Mouse (Mus musculus): ENCODE results near the gene Hadha.

Gene Hadha

DNA sequence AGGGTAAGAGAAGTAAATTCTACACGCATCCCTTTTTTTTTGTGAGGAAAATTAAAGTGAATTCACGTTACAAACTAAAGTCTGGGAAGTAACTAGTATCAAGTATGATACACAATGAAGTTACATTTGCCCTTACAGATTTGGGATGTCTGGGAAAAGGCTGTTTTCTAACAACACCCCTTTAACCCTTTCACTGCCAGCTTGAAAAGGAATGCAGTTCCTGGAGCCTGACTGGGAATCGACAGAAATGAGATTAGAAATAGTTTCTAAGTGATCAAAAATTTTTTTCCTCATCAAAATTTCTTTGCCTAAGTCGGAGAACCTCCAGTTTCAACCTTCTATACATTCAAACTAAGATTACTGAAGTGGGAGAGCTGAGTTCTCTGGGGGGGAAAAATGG lies 949 bp downstream of the Hadha start:
- DNase-seq (ENCODE audit: low read depth, low spot score) = no peak

DNA sequence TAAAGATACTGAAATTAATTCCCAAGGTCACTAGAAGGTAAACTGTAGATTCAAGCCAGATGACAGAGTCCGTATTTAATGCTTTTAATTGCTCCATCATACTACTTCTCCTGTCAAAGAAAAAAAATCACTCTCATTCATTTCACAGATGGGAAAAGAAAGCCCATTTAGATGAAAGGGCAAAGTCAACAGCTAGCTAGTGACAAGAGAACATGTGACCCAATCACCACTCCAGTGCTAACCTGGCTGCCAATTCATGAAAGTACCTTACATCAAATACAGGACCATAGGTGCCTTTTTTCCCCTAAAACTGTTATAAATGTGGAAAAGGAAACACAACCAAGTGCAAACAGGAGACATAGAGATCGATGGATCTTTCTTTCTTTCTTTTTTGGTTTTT lies 1.7 kb downstream of the Hadha start:
- DNase-seq (ENCODE audit: low read depth, low spot score) = no peak

DNA sequence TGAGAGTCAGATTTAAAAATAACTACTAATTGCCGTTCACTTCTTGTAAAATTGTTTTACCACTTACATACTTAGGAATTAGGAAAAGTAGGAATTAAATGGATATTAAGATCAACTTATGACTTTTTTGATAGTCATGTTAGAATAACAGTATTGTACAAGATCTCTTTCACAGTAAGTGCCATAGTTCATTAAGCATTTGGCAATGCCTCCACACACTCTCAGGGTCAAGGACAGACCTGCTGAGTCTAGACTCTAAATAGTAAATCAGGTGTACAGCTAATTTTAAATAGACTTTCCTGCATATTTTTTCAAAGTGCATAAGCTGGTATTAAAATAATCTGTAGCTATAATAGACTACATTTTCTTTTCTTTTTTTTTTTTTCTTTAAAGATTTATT lies 2.5 kb downstream of the Hadha start:
- no peak for DNase-seq (ENCODE audit: low read depth, low spot score)

DNA sequence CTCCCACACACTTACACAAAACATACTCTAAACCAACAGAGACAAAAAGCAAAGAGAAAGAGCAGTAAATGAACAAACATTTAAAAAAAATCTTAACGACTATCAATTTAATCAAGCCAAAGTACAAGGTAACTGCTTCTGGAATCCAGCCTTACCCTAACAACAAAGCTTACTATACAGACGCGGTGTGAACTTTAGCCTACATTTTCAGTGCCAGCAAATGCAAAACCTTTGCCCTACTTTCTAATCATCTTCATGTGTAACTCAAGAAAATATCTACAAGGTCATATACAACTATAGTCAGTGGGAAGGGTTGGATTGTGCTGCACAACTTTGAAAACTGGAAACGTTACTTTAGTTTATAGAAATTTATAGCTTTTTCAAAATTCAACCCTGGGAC lies 3.0 kb downstream of the Hadha start:
- no peak for DNase-seq (ENCODE audit: low read depth, low spot score)

DNA sequence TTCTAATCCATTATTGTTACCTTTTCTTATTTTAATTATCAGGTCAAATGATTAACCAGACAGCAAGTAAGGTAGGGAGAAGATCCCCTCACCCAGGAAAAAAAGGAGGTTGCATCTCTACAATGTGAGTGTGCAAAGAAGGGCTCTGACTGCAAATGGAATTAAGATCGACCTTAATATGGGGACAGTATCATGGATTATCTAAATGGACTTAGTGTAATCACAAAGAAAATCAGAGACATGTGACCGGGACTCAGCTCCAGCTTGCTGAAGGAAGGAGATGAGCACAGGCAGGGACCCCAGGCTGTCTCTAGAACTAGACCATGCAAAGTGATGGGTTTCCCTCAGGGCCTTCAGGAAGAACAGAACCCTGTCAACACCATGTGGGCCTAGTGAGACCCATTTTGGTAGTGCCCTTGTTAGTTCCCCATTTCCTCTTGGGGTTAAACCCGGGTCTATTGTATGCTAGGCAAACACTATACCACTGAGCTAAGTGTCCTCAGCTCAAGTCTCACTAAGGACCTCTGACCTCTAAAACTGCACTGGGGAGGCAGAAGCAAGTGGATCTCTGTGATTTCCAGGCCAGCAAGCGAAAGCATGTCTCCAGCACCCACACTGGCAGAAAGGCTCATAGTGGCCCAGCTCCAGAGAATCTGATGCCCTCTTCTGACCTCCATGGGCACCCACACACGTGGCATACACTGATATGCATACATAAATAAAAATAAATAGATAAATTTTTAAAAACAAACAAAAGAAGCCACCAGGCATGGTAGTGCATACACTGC lies 6.6 kb downstream of the Hadha start:
- DNase-seq (ENCODE audit: low read depth, low spot score) = no peak

DNA sequence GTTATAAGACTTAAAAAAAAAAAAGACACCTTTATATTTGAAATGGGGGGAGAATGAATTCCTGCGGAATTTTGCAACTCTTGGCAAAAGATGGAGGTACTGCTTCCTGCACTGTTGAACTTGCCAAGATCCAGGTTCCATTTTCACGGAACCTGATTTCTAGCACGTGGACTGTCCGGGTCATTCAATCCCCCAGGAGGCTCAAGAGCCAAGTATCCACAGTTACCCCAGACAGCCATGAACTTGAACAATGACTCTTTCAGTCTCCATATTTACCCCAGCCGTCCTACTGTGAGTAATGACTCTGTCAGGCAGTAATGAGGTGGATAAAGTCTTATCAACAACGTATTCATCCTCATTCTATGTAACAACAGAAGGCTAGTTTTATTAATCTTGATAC lies 8.4 kb downstream of the Hadha start:
- no peak for DNase-seq (ENCODE audit: low read depth, low spot score)

DNA sequence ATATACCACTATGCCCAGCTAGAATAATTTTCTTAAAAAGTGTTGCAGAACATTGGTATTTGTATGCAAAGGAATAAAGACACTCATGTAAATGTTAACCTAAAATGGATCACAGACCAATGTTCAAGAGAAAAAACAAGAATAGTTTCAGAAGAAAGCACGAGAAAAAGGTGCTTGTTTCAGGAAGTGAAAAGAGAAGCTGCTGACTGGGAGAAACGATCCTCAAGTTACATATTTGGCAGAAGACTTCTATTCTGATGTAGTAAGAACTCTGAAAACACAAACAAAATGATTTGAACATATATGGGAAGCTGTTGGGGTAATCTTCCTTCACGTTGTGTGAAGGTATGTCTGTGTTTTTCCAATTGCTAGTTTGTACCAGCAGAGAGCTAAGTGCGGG lies 16.8 kb downstream of the Hadha start:
- no peak for DNase-seq (ENCODE audit: low read depth, low spot score)

DNA sequence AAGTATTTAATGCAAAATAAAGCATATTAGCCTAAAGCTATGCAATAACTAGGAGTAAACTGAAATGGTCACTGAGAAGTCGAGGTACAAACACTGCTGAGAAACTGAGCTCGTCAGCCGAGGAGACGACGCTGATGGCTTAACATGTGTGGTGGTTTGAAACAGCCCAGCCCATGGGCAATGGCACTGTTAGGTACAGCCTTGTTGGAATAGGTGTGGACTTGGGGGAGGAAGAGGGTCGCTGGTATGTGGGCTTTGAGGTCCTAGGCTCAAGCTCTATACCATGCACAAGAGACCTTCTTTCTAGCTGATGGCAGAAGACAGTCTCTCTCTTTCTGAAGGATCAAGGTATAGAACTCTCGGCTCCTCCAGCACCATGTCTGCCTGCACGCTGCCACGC lies 17.7 kb downstream of the Hadha start:
- DNase-seq (ENCODE audit: low read depth, low spot score) = no peak

DNA sequence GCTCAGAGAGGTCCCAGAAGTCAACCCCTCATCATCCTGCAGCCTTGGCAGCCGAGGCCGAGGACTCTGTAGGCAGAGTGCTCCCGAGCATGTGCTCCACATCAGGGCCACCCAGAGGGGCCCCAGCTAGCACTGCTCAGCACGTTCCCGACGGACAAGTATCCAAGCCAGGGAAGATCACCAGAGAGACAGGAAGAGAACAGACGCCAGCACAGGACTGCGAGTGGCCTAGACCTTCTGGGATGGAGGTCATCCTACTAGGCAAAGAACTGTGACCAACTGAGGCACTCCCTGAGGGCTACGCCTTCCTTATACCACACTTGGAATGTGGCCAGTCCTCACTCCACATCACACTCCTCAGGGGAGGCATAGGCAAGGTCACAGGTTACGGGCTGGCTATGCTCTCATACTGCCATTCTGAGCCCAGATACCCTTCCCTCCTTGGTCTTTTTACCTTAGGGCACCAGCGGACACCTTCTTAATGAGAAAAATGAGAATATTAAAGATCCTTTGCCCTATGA lies 19.2 kb downstream of the Hadha start:
- no peak for DNase-seq (ENCODE audit: low read depth, low spot score)

DNA sequence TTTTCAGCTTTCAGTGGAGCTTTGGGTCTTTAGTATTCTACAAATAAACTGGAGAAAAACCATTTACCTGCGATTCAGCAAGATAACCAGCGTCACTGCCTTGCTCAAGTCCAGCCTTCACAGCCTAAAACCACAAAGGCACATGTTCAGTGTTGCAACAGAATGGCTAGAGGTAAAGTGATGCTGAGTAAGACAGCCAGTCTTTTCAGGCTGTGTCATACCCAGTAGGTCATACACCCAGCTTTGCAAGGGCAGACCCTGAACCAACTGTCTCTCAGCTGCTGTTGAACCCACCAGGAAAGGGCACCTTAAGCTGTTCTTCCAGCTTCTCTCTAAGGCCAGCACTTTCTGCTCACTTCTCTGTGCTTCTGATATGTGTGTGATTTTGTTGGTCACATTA lies 22.8 kb downstream of the Hadha start:
- no peak for DNase-seq (ENCODE audit: low read depth, low spot score)

DNA sequence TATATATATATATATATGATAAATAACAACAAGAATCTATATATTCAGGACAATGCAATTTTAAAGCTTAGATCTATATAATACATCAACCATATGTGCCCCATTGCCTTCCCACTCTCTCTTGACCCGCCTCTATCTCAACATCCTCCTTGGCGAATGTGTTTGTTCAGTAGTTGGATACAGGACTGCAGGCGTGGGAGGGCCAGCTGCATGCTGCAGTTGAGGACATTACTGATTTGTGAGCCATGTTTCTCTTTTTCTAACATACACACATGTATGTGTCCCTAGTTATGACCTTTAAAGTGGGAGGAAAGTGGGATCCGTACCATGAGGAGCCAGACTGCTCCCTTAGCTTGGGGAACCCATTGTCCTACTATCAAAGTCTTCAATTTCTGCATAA lies 23.7 kb downstream of the Hadha start:
- no peak for DNase-seq (ENCODE audit: low read depth, low spot score)

DNA sequence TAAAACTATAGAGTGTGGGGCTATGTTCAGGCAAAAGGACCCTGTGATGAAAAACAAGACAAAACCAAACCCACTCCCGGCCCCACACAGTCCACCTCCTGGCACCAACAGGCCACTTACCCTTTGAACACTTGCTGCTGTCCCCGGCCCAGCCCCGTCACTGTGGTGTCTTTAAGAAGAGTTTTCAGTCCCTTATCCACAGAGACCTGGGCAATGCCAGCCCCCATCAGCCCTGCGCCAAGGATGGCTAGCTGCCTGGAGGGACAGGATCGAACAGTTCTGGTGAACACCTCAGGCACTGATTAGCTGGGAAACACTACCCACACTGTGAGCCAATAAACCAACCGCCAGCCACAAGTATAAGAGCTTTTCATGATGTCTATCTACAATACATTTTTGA lies 26.3 kb downstream of the Hadha start:
- DNase-seq (ENCODE audit: low read depth, low spot score) = no peak

DNA sequence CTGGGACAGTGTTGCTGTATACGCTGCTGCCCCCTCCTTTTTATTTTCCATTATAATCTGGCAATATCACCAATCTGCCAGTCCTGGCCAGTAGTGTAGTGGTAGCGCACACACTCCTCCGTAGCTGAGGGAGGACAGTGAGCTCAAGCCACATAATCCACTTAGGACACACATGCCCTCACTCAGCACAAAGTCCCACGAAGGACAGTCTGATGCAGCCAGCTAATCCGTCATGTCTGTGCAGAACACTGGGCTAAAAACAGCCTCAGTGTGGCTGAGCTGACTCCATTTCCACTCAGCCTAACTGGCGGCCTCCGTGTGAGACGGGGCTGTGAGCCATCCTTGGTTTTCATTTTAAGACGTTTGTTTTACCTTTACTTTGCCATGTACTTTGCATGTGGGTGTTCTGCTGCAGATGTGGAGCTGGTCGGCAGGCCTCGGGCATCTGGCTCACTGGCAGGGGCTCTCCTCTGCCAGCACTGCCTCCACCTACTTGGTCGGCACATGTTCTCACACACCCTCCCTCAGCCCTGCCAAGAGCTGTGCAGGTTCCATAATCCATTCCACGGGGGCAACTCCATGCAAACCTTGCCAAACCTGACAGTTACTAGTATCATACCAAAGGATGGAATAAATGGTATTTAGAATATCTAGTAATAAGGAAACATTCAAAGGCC lies 26.9 kb downstream of the Hadha start:
- DNase-seq (ENCODE audit: low read depth, low spot score) = no peak

DNA sequence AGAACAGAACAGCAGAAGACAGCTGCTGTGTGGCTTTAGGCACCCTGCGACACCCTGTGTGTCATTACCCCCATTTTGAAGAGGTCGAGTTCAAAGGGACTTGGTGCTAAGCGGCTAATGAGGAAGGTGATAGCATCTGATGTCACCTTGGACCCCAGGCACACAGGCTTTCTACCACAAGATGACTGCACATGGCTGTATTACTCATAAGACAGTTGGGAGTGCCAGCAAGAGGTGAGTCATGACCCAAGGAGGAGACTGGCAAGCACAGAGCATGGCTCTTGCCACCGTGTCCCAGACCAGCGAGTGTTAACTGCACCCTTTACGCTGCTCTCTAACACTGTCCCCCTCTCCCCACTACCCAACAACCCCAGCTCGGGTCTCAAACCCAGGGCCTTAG lies 28.2 kb downstream of the Hadha start:
- DNase-seq (ENCODE audit: low read depth, low spot score) = no peak

DNA sequence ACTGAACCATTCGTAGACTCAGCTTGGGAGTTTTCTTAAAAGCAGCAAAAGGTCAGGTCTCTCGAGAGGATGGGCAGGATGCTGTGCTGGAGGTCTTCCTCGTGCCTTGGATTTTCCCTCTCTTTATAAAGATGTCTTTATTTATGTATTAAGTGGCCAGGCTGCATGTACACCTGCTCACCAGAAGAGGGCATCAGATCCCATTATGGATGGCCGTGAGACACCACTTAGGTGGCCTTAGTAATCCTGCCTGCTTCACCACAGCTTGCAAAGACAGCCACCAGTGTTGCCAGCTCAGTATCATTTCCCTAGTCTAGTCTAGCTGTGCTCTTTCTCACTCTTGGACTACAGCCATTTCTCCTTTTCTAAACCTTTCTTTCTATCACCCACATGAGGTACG lies 29.4 kb downstream of the Hadha start:
- DNase-seq (ENCODE audit: low read depth, low spot score) = no peak

DNA sequence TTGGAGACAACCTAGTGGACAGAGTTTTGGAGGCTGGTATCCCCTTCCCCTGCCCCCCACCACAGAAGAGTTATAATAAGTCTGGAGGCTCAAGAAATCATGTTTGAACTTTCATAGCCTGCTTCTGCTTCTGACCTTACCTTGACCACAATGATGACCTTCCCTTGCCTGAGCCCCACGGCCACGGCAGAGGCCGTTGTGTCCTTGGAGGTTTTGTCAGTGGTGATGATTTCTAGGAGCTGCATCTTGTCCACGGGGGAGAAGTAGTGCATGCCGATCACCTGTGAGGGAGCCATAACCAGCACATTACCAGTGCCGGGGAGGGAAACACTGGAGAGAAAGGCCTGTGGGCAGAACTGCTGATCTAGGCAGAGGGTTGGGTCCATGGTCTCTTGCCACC lies 32.5 kb downstream of the Hadha start:
- no peak for DNase-seq (ENCODE audit: low read depth, low spot score)

DNA sequence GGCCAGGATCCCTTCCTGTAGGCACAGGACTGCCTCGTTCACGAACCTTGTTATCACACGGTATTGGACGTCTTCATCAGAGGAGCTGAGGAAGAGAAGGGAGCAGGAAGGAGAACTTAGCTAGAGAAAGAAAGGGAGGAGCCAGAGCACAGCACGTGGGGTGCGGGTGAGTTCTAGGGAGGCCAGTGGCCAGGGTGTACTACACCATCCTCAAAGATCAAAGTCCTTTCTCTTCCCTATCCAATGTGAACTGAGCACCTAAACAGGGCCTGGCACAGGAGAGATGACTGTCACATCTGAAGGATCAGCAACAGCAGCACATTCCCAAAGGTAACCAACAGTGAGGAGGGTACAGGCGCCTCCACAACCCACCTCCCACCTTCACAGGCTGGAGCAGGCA lies 34.9 kb downstream of the Hadha start:
- no peak for DNase-seq (ENCODE audit: low read depth, low spot score)

DNA sequence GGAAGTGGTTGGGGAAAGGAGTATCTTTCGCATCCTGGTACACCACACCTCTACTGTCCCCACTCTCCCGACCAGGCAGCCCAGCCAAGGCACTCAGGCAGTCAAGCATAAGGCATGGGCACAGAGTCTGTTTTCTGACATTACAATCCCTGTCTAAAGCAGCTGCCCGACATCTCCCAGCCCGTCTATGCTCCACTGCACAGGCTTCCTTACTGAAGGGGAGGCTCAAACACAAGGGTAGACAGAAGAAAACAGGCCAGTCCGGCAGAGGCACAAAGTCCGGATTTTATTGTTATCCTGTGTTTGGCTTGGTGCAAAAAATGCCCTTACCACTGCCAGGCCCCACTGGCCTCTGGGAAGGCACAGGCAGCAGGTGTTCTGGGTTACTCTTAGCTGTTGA lies 35.8 kb downstream of the Hadha start:
- no peak for DNase-seq (ENCODE audit: low read depth, low spot score)

DNA sequence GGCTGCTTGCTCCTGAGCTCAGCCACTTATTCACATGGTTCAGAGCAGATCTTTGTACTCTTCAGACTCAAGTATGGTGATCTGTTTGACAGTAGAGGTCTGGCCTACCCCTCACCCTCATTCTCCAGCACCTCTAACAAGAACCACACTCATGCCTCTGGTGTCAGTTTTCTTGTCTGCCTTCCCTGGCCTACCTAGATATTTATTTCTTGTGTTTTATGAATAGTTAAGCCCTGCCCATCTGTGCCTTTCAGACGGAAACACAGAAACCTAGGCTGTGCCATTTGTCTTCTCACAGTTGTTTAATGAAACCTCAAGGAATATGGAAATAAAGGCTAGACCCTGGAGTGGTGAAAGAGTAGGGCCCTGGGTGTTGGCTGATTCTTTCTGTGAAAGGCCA lies 36.9 kb downstream of the Hadha start:
- no peak for DNase-seq (ENCODE audit: low read depth, low spot score)

DNA sequence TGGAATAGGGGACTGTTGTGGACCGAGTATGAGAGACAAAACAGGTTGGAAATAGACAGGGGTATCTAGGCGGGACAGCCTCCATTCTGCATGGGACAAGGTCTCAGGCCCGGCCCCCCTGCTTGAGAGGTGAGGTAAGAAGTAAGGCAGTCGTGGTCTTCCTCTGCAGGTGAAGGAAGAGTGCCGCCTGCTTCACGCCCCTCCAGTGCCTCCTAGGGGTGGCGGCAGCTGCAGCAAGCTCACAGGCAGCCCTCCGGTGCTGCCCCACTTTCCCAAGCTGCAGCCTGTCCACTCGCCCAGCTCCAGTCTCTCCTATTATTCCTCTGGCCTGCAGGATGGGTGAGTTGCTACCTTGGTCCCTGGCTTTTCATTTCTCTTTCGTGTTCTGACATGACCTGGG lies 39.2 kb downstream of the Hadha start:
- DNase-seq (ENCODE audit: low read depth, low spot score) = no peak

DNA sequence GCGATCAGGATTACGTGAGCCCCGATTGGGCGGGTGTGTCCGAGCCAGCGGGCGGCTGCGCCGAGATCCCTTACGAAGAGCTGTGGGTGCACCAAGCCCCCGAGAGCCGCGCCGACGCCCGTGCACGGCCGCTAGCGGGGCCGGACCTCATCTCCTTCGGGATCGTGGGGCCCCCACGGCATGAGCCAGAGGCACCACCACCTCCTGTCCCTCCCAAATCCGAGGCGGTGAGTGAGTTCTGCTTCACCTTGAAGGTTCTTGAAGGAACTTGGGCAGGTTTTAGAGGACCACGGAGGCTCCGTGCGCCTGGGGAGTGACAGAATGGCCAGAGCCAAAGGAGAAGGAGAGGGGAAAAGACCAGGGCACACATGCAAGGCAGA lies 40.2 kb downstream of the Hadha start:
- no peak for DNase-seq (ENCODE audit: low read depth, low spot score)

DNA sequence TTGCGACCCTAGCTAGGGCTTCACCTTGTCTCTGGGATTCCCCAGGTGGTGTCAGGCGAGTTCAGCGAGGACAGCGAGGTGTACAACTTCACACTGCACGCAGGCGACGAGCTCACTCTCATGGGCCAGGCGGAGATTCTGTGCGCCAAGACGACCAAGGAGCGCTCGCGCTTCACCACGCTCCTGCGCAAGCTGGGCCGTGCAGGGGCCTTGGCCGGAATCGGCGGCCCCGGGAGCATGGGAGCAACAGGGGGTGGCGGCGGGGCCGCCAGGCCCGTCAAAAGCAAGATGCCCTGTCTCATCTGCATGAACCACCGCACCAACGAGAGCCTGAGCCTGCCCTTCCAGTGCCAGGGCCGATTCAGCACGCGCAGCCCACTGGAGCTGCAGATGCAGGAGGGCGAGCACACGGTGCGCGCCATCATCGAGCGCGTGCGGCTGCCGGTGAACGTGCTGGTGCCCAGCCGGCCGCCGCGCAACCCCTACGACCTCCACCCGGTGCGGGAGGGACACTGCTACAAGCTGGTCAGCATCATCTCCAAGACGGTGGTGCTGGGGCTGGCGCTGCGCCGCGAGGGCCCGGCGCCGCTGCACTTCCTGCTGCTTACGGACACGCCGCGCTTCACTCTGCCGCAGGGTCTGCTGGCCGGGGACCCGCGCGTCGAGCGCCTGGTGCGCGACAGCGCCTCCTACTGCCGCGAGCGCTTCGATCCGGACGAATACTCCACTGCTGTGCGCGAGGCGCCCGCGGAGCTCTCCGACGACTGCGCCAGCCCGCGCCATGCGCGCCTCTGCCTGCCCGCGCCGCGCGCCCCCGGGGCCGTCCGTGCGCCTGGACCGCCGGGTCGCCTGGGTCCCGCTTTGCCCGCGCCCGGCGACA lies 40.8 kb downstream of the Hadha start:
- DNase-seq (ENCODE audit: low read depth, low spot score) = no peak
